Mouse (Mus musculus): ENCODE measurements at regions not wholly inside any gene's neighbourhood (a gene's known extent, or its start where the extent isn't known, plus 50 kb on each side); places are given as distances from the start of the nearest gene placed in this dataset.

GRCm38 (mm10) chr4:31381069-31381969 is 582.6 kb upstream of the Map3k7 start:
- intact Hi-C loops (cut with DNase I), result no loop called here
- no peak for DNase-seq

GRCm38 (mm10) chr4:31392932-31393632 is 570.8 kb upstream of the Map3k7 start:
- intact Hi-C loops (cut with DNase I), result no loop called here
- DNase-seq, result no peak

- DNase-seq, result no peak
- intact Hi-C loops (cut with DNase I), result no loop called here
Measured at GRCm38 (mm10) chr4:31395538-31395937, 568.4 kb upstream of the Map3k7 start.

- intact Hi-C loops (cut with DNase I), result no loop called here
- no peak for DNase-seq
Measured at GRCm38 (mm10) chr4:31403976-31404375, 559.9 kb upstream of the Map3k7 start.

- DNase-seq, result peak; percentile 25 to 34
- intact Hi-C loops (cut with DNase I), result no loop called here
Measured at GRCm38 (mm10) chr4:31404840-31405714, 558.8 kb upstream of the Map3k7 start.

- intact Hi-C loops (cut with DNase I), result loop anchor here (10.0 kb wide), 1 partner anchor 415 kb away; no protein-coding TSS in a partner anchor
- DNase-seq, result no peak
Measured at GRCm38 (mm10) chr4:31410157-31410556, 553.7 kb upstream of the Map3k7 start.

- DNase-seq, result no peak
- intact Hi-C loops (cut with DNase I), result loop anchor here (10.0 kb wide), 1 partner anchor 413 kb away; no protein-coding TSS in a partner anchor
Measured at GRCm38 (mm10) chr4:31411770-31412525, 551.9 kb upstream of the Map3k7 start.

- intact Hi-C loops (cut with DNase I), result loop anchor here (5.0 to 10.0 kb wide), 2 partner anchors 145 to 408 kb away; no protein-coding TSS in a partner anchor
- no peak for DNase-seq
Measured at GRCm38 (mm10) chr4:31417161-31417560, 546.7 kb upstream of the Map3k7 start.

- intact Hi-C loops (cut with DNase I), result loop anchor here (5.0 to 10.0 kb wide), 2 partner anchors 143 to 406 kb away; no protein-coding TSS in a partner anchor
- DNase-seq, result peak; percentile 36
Measured at GRCm38 (mm10) chr4:31419240-31419639, 544.7 kb upstream of the Map3k7 start.

- intact Hi-C loops (cut with DNase I), result no loop called here
- no peak for DNase-seq
Measured at GRCm38 (mm10) chr4:31420167-31420566, 543.7 kb upstream of the Map3k7 start.

GRCm38 (mm10) chr4:31421386-31421785 is 542.5 kb upstream of the Map3k7 start:
- intact Hi-C loops (cut with DNase I), result no loop called here
- no peak for DNase-seq

GRCm38 (mm10) chr4:31425135-31425534 is 538.8 kb upstream of the Map3k7 start:
- intact Hi-C loops (cut with DNase I), result no loop called here

GRCm38 (mm10) chr4:31425716-31426115 is 538.2 kb upstream of the Map3k7 start:
- intact Hi-C loops (cut with DNase I), result no loop called here

More at GRCm38 (mm10) chr4:31425135-31425534, 538.8 kb upstream of the Map3k7 start:
- no peak for DNase-seq

GRCm38 (mm10) chr4:31426169-31427030 is 537.5 kb upstream of the Map3k7 start:
- intact Hi-C loops (cut with DNase I), result no loop called here
- no peak for DNase-seq

More at GRCm38 (mm10) chr4:31425716-31426115, 538.2 kb upstream of the Map3k7 start:
- no peak for DNase-seq

- no peak for DNase-seq
- intact Hi-C loops (cut with DNase I), result no loop called here
Measured at GRCm38 (mm10) chr4:31433943-31434342, 530.0 kb upstream of the Map3k7 start.

- intact Hi-C loops (cut with DNase I), result no loop called here
- DNase-seq, result no peak
Measured at GRCm38 (mm10) chr4:31454898-31455297, 509.0 kb upstream of the Map3k7 start.

GRCm38 (mm10) chr4:31455466-31455865 is 508.4 kb upstream of the Map3k7 start:
- no peak for DNase-seq
- intact Hi-C loops (cut with DNase I), result no loop called here

GRCm38 (mm10) chr4:31462456-31462855 is 501.4 kb upstream of the Map3k7 start:
- no peak for DNase-seq
- intact Hi-C loops (cut with DNase I), result no loop called here
